ENCODE assay signal across 8 mouse cellular contexts in genomic region chrX:74022795-74023187, GRCm38 (mm10). TPM values are rescaled to one million over a fixed set of nuclear protein-coding genes. Genes with fewer than 3 reads are reported as not detected.
DNase-seq lines count a peak whose midpoint lies in the region; ATAC-seq and TF ChIP-seq lines count a peak whose summit lies in the region.

No protein-coding gene starts in this region.

- H3K4me1 ChIP-seq in kidney, embryonic 15.5 days: peaks cover 10% of the 10 kb centered on the region
- H3K4me1 ChIP-seq in brown adipose tissue, adult 24 weeks (ENCODE audit: control insufficient read depth, insufficient read depth, insufficient read length, low read length): peaks cover 7% of the 10 kb centered on the region
- peaks cover 11% of the 10 kb centered on the region for H3K4me1 ChIP-seq in hindbrain, embryonic 15.5 days (replicated peaks)
- H3K4me1 ChIP-seq in midbrain, postnatal 0 days (ENCODE audit: insufficient read depth, low read length): no peaks in the 10 kb centered on the region

- peak overlapping the region; percentile 68 for H3K4me3 ChIP-seq in kidney, embryonic 15.5 days (replicated peaks)
- H3K4me3 ChIP-seq in brown adipose tissue, adult 24 weeks (ENCODE audit: insufficient read depth, low read depth, low read length): peak overlapping the region; percentile 96
- H3K4me3 ChIP-seq in hindbrain, embryonic 15.5 days: peak overlapping the region; percentile 57
- H3K4me3 ChIP-seq in midbrain, postnatal 0 days (ENCODE audit: low read depth, low read length): peak overlapping the region; percentile 47

- H3K9ac ChIP-seq in kidney, embryonic 15.5 days: peak overlapping the region; percentile 79
- peak overlapping the region; percentile 76 for H3K9ac ChIP-seq in hindbrain, embryonic 15.5 days
- peak overlapping the region; percentile 71; the same call in 1 of the 2 replicates for H3K9ac ChIP-seq in midbrain, postnatal 0 days (replicated peaks; ENCODE audit: low read length, poor library complexity, severe bottlenecking)

- 29% methylated on average over 5 of the region's 6 CpGs for WGBS in kidney, embryonic 15.5 days
- 30% methylated on average over 6 of the region's 6 CpGs for WGBS in hindbrain, embryonic 15.5 days
- 25% methylated on average over 5 of the region's 6 CpGs for WGBS in midbrain, postnatal 0 days

- DNase-seq in kidney, adult 18-20 months: no peak
- no peak for DNase-seq in midbrain, postnatal 0 days (ENCODE audit: low spot score)
- DNase-seq in layer of hippocampus, postnatal 10 days (ENCODE audit: low spot score in 2 of 2): no peak
- DNase-seq in right cerebral cortex, adult 18-20 months: no peak

- H3K27ac ChIP-seq in kidney, embryonic 15.5 days: 0 out of 2 replicates have a peak overlapping the region, but pooled peaks have one; percentile 88
- no peak overlapping the region for H3K27ac ChIP-seq in brown adipose tissue, adult 24 weeks (replicated peaks; ENCODE audit: low read depth, low read length)
- peak overlapping the region; percentile 88; the same call in 1 of the 2 replicates for H3K27ac ChIP-seq in hindbrain, embryonic 15.5 days (replicated peaks)
- H3K27ac ChIP-seq in midbrain, postnatal 0 days (ENCODE audit: low read depth, low read length): peak overlapping the region; percentile 89; the same call in 1 of the 2 replicates

- H3K9me3 ChIP-seq in kidney, embryonic 15.5 days (replicated peaks): no peaks in the 10 kb centered on the region
- H3K9me3 ChIP-seq in hindbrain, embryonic 15.5 days: no peaks in the 10 kb centered on the region
- no peaks in the 10 kb centered on the region for H3K9me3 ChIP-seq in midbrain, postnatal 0 days (ENCODE audit: low read length)

- ATAC-seq in kidney, embryonic 15.5 days (replicated peaks; ENCODE audit: low FRiP score): no peak
- no peak for ATAC-seq in hindbrain, embryonic 15.5 days (ENCODE audit: low FRiP score, low read depth)
- ATAC-seq in midbrain, postnatal 0 days (ENCODE audit: low FRiP score): no peak
- ATAC-seq in megakaryocyte progenitor cell, adult 5-6 weeks (replicated peaks; ENCODE audit: poor library complexity): no peak

- peaks cover 27% of the 10 kb centered on the region; the same call in 1 of the 2 replicates for H3K27me3 ChIP-seq in kidney, embryonic 15.5 days
- no peaks in the 10 kb centered on the region for H3K27me3 ChIP-seq in hindbrain, embryonic 15.5 days
- no peaks in the 10 kb centered on the region for H3K27me3 ChIP-seq in midbrain, postnatal 0 days (ENCODE audit: insufficient read depth, low read length)

- no peak for TF ChIP-seq CTCF in midbrain, postnatal 0 days (IDR thresholded peaks at IDR 0.05)

- peak overlapping the region; percentile 63 for H3K4me2 ChIP-seq in kidney, embryonic 15.5 days
- peak overlapping the region; percentile 61 for H3K4me2 ChIP-seq in hindbrain, embryonic 15.5 days
- peak overlapping the region; percentile 55 for H3K4me2 ChIP-seq in midbrain, postnatal 0 days (ENCODE audit: low read depth, low read length, poor library complexity, severe bottlenecking)

- peaks cover 31% of the 10 kb centered on the region for H3K36me3 ChIP-seq in kidney, embryonic 15.5 days
- H3K36me3 ChIP-seq in hindbrain, embryonic 15.5 days: no peaks in the 10 kb centered on the region
- H3K36me3 ChIP-seq in midbrain, postnatal 0 days (ENCODE audit: insufficient read depth, low read length): no peaks in the 10 kb centered on the region

RNA-seq across cellular contexts. Expression of gene Irak1, which starts 0.9 kb away (rescaled TPM):
- 71.5 and 77.8 TPM in 2 replicates for polyA plus RNA-seq in kidney, embryonic 15.5 days (2015; fragmentation: Nextera tagmentation; extraction: Ambion mirVana)
- polyA plus RNA-seq in brown adipose tissue, adult 24 weeks (2012; ENCODE audit: insufficient read depth, insufficient read length, missing spikeins): 41.9 and 67.7 TPM in 2 replicates
- polyA plus RNA-seq in hindbrain, embryonic 15.5 days (2015; fragmentation: Nextera tagmentation; extraction: Ambion mirVana): 44.0 and 45.9 TPM in 2 replicates
- total RNA-seq in midbrain, postnatal 0 days (2014; rRNA removed): 57.2 and 59.1 TPM in 2 replicates
- 33.5 and 35.6 TPM in 2 replicates for polyA plus RNA-seq in midbrain, postnatal 0 days (2015; fragmentation: Nextera tagmentation; extraction: Ambion mirVana)
- total RNA-seq in layer of hippocampus, postnatal 10 days (2021): 10 to 100 TPM; 52.5 to 52.9 TPM
- 74.6 and 83.9 TPM in 2 replicates for total RNA-seq in megakaryocyte progenitor cell, adult 5-6 weeks (2015)
- total RNA-seq in megakaryocyte progenitor cell, adult 5-6 weeks (2017): 53.9 and 57.1 TPM in 2 replicates

RNA-seq across cellular contexts. Expression of gene Hcfc1, which starts 56.6 kb away (rescaled TPM):
- 58.1 and 60.5 TPM in 2 replicates for polyA plus RNA-seq in kidney, embryonic 15.5 days (2015; fragmentation: Nextera tagmentation; extraction: Ambion mirVana)
- 15.7 and 22.4 TPM in 2 replicates for polyA plus RNA-seq in brown adipose tissue, adult 24 weeks (2012; ENCODE audit: insufficient read depth, insufficient read length, missing spikeins)
- polyA plus RNA-seq in hindbrain, embryonic 15.5 days (2015; fragmentation: Nextera tagmentation; extraction: Ambion mirVana): 46.4 and 47.1 TPM in 2 replicates
- total RNA-seq in midbrain, postnatal 0 days (2014; rRNA removed): 101 and 111 TPM in 2 replicates
- 30.3 and 33.2 TPM in 2 replicates for polyA plus RNA-seq in midbrain, postnatal 0 days (2015; fragmentation: Nextera tagmentation; extraction: Ambion mirVana)
- total RNA-seq in layer of hippocampus, postnatal 10 days (2021): 10 to 100 TPM; 72.9 to 77.8 TPM
- total RNA-seq in megakaryocyte progenitor cell, adult 5-6 weeks (2015): 125 and 129 TPM in 2 replicates
- total RNA-seq in megakaryocyte progenitor cell, adult 5-6 weeks (2017): 52.3 and 61.8 TPM in 2 replicates
